Mouse (Mus musculus) Patski (cell line): ENCODE measurements around the gene Hnrnpa0. TPM values are rescaled to one million over a fixed set of nuclear protein-coding genes. Genes with fewer than 3 reads are reported as not detected.

ENCODE experiments used
- ATAC-seq: fragments of 100-300 bp; one replicate; pipeline ENCODE4 v1.8.0; 2021
- CTCF ChIA-PET: fragments of 350-600 bp; sonication (Branson Sonifier 250); formaldehyde crosslinking; loops from one replicate; lab custom pipeline; 2022; ENCODE audit warnings: inconsistent platforms; lab: Charles Lee
- POLR2A ChIA-PET: fragments of 350-600 bp; sonication (Branson Sonifier 250); formaldehyde crosslinking; loops from one replicate; lab custom pipeline; 2022; ENCODE audit warnings: antibody characterized with exemption, inconsistent platforms; lab: Charles Lee
- DNase-seq: peaks from one replicate; pipeline ENCODE4 v3.0.0-alpha.2; 2011; ENCODE audit warnings: low read depth, low spot score
- H3K27me3 ChIP-seq: fragments of 371-371 bp; one replicate; pipeline ENCODE4 v1.5.1; 2021
- CTCF ChIP-seq: fragments of 100-300 bp; IDR thresholded peaks from one replicate; pipeline ENCODE4 v1.5.1; 2021
- in situ Hi-C: fragments of 300-500 bp; cut with MboI; formaldehyde crosslinking; loops from 3 replicates; pipeline ENCODE4 v1.11.1; 2018; ENCODE audit warnings: low pct_unique_long_range_greater_than_20kb, mixed read lengths
- polyA plus RNA-seq: library from polyadenylated mRNA; unstranded; gene quantifications from one replicate; pipeline ENCODE4 v1.2.3, GENCODE M21; 2021

Gene Hnrnpa0
- polyA plus RNA-seq, result 159 TPM

- no peak for DNase-seq
Observed at GRCm38 (mm10) chr13:58128396-58128767, at the start of gene Hnrnpa0. Gene Hnrnpa0 (minus strand): TSS chr13:58128556.

GRCm38 (mm10) chr13:58177511-58178208 lies 49.3 kb upstream of the Hnrnpa0 start:
- DNase-seq (no peak), ATAC-seq (no peak)
- POLR2A ChIA-PET, result interaction anchor here (0.7 to 1.0 kb wide), 3 partner anchors 16 to 419 kb away, joined by 3 to 5 read pairs (median 3); no protein-coding TSS in a partner anchor
- TF ChIP-seq CTCF, result no peak
- no peaks in the 10 kb centered on the region for H3K27me3 ChIP-seq
- in situ Hi-C loops, result no loop called here
- CTCF ChIA-PET, result interaction anchor here (0.8 to 2.1 kb wide), 4 partner anchors 11 to 28 kb away, joined by 3 to 5 read pairs (median 4); partner anchors contain the start of gene Idnk

More at GRCm38 (mm10) chr13:58128396-58128767, at the start of gene Hnrnpa0:
- no peaks in the 10 kb centered on the region for H3K27me3 ChIP-seq
- POLR2A ChIA-PET, result interaction anchor here (0.5 to 1.5 kb wide), 3 partner anchors 8 to 262 kb away, joined by 3 to 4 read pairs (median 4); no protein-coding TSS in a partner anchor
- CTCF ChIA-PET, result interaction anchor here (2.3 kb wide), 1 partner anchor 21 kb away, joined by 8 read pairs; no protein-coding TSS in a partner anchor
- in situ Hi-C loops, result no loop called here
- TF ChIP-seq CTCF, result no peak
- ATAC-seq, result peak; percentile 63

- DNase-seq (no peak), ATAC-seq (no peak)
- no peaks in the 10 kb centered on the region for H3K27me3 ChIP-seq
- ChIA-PET CTCF (interaction anchor here (1.4 kb wide), 1 partner anchor 50 kb away, joined by 3 read pairs; no protein-coding TSS in a partner anchor), POLR2A (no interaction called here)
- in situ Hi-C loops, result no loop called here
- no peak for TF ChIP-seq CTCF
Observed at GRCm38 (mm10) chr13:58176105-58176504, 47.7 kb upstream of the Hnrnpa0 start.

- H3K27me3 ChIP-seq, result no peaks in the 10 kb centered on the region
- ChIA-PET POLR2A (no interaction called here), CTCF (no interaction called here)
- TF ChIP-seq CTCF, result no peak
- DNase-seq (no peak), ATAC-seq (no peak)
- in situ Hi-C loops, result no loop called here
Observed at GRCm38 (mm10) chr13:58168119-58168518, 39.8 kb upstream of the Hnrnpa0 start.

GRCm38 (mm10) chr13:58163343-58163742 lies 35.0 kb upstream of the Hnrnpa0 start:
- no peak for TF ChIP-seq CTCF
- no peak for DNase-seq
- POLR2A ChIA-PET, result no interaction called here
- no peak for ATAC-seq
- in situ Hi-C loops, result no loop called here
- CTCF ChIA-PET, result interaction anchor here (1.0 to 1.6 kb wide), 2 partner anchors 10 to 39 kb away, joined by 3 read pairs; no protein-coding TSS in a partner anchor
- H3K27me3 ChIP-seq, result no peaks in the 10 kb centered on the region

- TF ChIP-seq CTCF, result no peak
- no peak for ATAC-seq
- no peaks in the 10 kb centered on the region for H3K27me3 ChIP-seq
- DNase-seq, result no peak
- CTCF ChIA-PET, result no interaction called here
- in situ Hi-C loops, result no loop called here
- POLR2A ChIA-PET, result interaction anchor here (0.7 kb wide), 1 partner anchor 12 kb away, joined by 3 read pairs; no protein-coding TSS in a partner anchor
Observed at GRCm38 (mm10) chr13:58160761-58161160, 32.4 kb upstream of the Hnrnpa0 start.

GRCm38 (mm10) chr13:58158099-58158912 lies 29.9 kb upstream of the Hnrnpa0 start:
- ATAC-seq (peak; percentile 86), DNase-seq (peak; percentile 56)
- ChIA-PET POLR2A (interaction anchor here (1.1 kb wide), 2 partner anchors 26 to 33 kb away, joined by 3 to 4 read pairs; no protein-coding TSS in a partner anchor), CTCF (interaction anchor here (0.6 to 2.3 kb wide), 10 partner anchors 9 to 431 kb away, joined by 3 to 9 read pairs (median 4); no protein-coding TSS in a partner anchor)
- no peaks in the 10 kb centered on the region for H3K27me3 ChIP-seq
- no peak for TF ChIP-seq CTCF
- in situ Hi-C loops, result loop anchor here (10.0 kb wide), 2 partner anchors 226 to 386 kb away; partner anchors contain the start of gene 2210016F16Rik

- in situ Hi-C loops, result loop anchor here (10.0 kb wide), 2 partner anchors 227 to 387 kb away; partner anchors contain the start of gene 2210016F16Rik
- no peak for DNase-seq
- TF ChIP-seq CTCF, result no peak
- ChIA-PET CTCF (interaction anchor here (1.0 to 2.3 kb wide), 5 partner anchors 9 to 432 kb away, joined by 3 to 9 read pairs (median 4); no protein-coding TSS in a partner anchor), POLR2A (interaction anchor here (1.1 kb wide), 1 partner anchor 25 kb away, joined by 3 read pairs; no protein-coding TSS in a partner anchor)
- H3K27me3 ChIP-seq, result no peaks in the 10 kb centered on the region
- ATAC-seq, result peak; percentile 89
Observed at GRCm38 (mm10) chr13:58157447-58158098, 29.2 kb upstream of the Hnrnpa0 start, which contains the start of gene Idnk. Gene Idnk (plus strand): TSS chr13:58157649.

GRCm38 (mm10) chr13:58157036-58157435 lies 28.7 kb upstream of the Hnrnpa0 start:
- TF ChIP-seq CTCF, result no peak
- POLR2A ChIA-PET, result no interaction called here
- H3K27me3 ChIP-seq, result no peaks in the 10 kb centered on the region
- in situ Hi-C loops, result loop anchor here (10.0 kb wide), 2 partner anchors 228 to 388 kb away; partner anchors contain the start of gene 2210016F16Rik
- ATAC-seq (no peak), DNase-seq (no peak)
- CTCF ChIA-PET, result interaction anchor here (1.5 kb wide), 1 partner anchor 31 kb away, joined by 4 read pairs; no protein-coding TSS in a partner anchor
